Mouse (Mus musculus) liver, embryonic 14.5 days (tissue): ENCODE measurements around the gene Trp53bp2. TPM values are rescaled to one million over a fixed set of nuclear protein-coding genes. Genes with fewer than 3 reads are reported as not detected.
A peak's percentile ranks its signal among the peaks of the same experiment; 100 is the strongest.

Experiments
- ATAC-seq: fragments of 200-750 bp; cut with Nextera tagmentation; 2 replicates; pipeline ENCODE4 v1.8.0; 2017; ENCODE audit warnings: moderate number of reproducible peaks, mild to moderate bottlenecking, moderate library complexity; ENCODE audit not compliant: insufficient read depth
- DNase-seq, 3 experiments: peaks; one replicate each; pipeline ENCODE4 v3.0.0-alpha.2; 2012 to 2013; ENCODE audit warnings: low read depth in 3 of 3, low spot score in 3 of 3
- H3K27ac ChIP-seq: fragments of 300-500 bp; sonication (generic); 2 replicates; pipeline ENCODE4 v1.5.1; 2014; ENCODE audit warnings: moderate library complexity, mild to moderate bottlenecking, control low read depth, inconsistent platforms
- H3K27me3 ChIP-seq: fragments of 300-500 bp; sonication (generic); 2 replicates; pipeline ENCODE4 v1.6.1; 2014; ENCODE audit warnings: mild to moderate bottlenecking, low read length, moderate library complexity; ENCODE audit not compliant: control insufficient read depth, insufficient read depth
- H3K36me3 ChIP-seq: fragments of 300-500 bp; sonication (generic); replicated peaks from 2 replicates; pipeline ENCODE4 v1.6.1; 2014; ENCODE audit warnings: low read depth; ENCODE audit not compliant: control insufficient read depth, insufficient read depth
- H3K4me1 ChIP-seq, 2 experiments: fragments of 200-500 bp in 1 of 2; fragments of 300-500 bp in 1 of 2; sonication (generic) in 1 of 2; replicated peaks; 2 replicates each; pipeline ENCODE4 v1.6.1; 2012 to 2014; ENCODE audit warnings: antibody characterized with exemption in 1 of 2, inconsistent platforms in 1 of 2, low read length in 1 of 2; ENCODE audit not compliant: control insufficient read depth in 2 of 2, insufficient read depth in 2 of 2
- H3K4me2 ChIP-seq: fragments of 300-500 bp; sonication (generic); 2 replicates; pipeline ENCODE4 v1.6.1; 2014; ENCODE audit warnings: low read depth, mild to moderate bottlenecking, control low read depth, moderate library complexity
- H3K4me3 ChIP-seq, 2 experiments: fragments of 200-500 bp in 1 of 2; fragments of 300-500 bp in 1 of 2; sonication (generic) in 1 of 2; 2 replicates each; pipeline ENCODE4 v1.5.1; 2012 to 2014; ENCODE audit warnings: low read depth in 2 of 2, low read length in 2 of 2, mild to moderate bottlenecking in 2 of 2, control low read depth in 1 of 2, inconsistent platforms in 1 of 2, moderate library complexity in 1 of 2; ENCODE audit not compliant: insufficient read depth in 1 of 2
- H3K9ac ChIP-seq: fragments of 300-500 bp; sonication (generic); replicated peaks from 2 replicates; pipeline ENCODE4 v1.6.1; 2014; ENCODE audit warnings: mild to moderate bottlenecking, control low read depth, moderate library complexity
- H3K9me3 ChIP-seq: fragments of 300-500 bp; sonication (generic); 2 replicates; pipeline ENCODE4 v1.6.1; 2016; ENCODE audit warnings: low read length, mixed read lengths; ENCODE audit not compliant: control insufficient read depth
- CTCF ChIP-seq: IDR thresholded peaks from 2 replicates; pipeline ENCODE4 v1.5.1; 2016; ENCODE audit warnings: antibody characterized with exemption, low read depth, control low read depth
- EP300 ChIP-seq: IDR thresholded peaks from 2 replicates; pipeline ENCODE4 v1.6.1; 2016; ENCODE audit warnings: antibody characterized with exemption, low read depth
- WGBS: fragments of 180-500 bp; shearing (Covaris S2); extraction: QIAGEN DNeasy Blood & Tissue Kit; methylation state at CpG from one replicate; pipeline ENCODE4 v1.1.7; 2014; ENCODE audit not compliant: insufficient replicate concordance; 5-methylcytosine and 5-hydroxymethylcytosine counted together
- polyA plus RNA-seq, 2 experiments: library from polyadenylated mRNA; depleted of rRNA in 1 of 2; stranded (reverse) in 1 of 2; unstranded in 1 of 2; fragments of >200 nt; fragmentation: Nextera tagmentation in 1 of 2; extraction: Ambion mirVana in 1 of 2; gene quantifications; 2 replicates each; pipeline versions ENCODE4 v1.2.1 to v1.2.3; 2012 to 2014

Gene Trp53bp2
- polyA plus RNA-seq, 2 experiments, result 2.5 to 2.7 TPM

DNA sequence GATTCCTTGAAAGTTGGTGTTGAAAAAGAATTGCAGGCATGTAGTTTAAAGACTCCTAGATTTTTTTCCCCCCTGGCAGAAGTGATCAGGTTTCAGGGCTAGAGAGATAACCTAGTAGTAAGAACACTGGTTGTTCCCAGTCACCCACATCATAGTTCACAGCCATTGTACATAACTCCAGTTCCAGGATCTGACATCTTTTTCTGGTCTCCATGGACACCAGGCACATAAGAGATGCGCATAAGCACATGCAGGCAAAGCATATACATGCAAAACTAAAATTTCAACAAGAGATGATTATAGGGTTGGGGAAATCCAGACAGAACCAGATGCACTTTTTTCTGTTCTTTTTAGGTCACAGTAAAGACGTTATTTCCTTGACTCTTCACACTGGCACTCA is 46.1 kb downstream of the Trp53bp2 start:
- no peak overlapping the region for H3K4me3 ChIP-seq
- H3K36me3 ChIP-seq, result no peaks in the 10 kb centered on the region; the same call in 1 of the 2 replicates
- H3K9ac ChIP-seq, result no peak overlapping the region
- H3K9me3 ChIP-seq, result no peaks in the 10 kb centered on the region
- DNase-seq (no peak), ATAC-seq (no peak)
- WGBS, result 72% methylated on average over 2 of the region's 2 CpGs
- H3K27me3 ChIP-seq, result no peaks in the 10 kb centered on the region
- H3K4me1 ChIP-seq, result 0 out of 4 replicates have a peak, but pooled peaks cover 0 to 4% of the 10 kb centered on the region in 2 experiments
- TF ChIP-seq EP300 (no peak), CTCF (no peak)
- no peak overlapping the region for H3K27ac ChIP-seq
- no peak overlapping the region for H3K4me2 ChIP-seq

GRCm38 (mm10) chr1:182458556-182458955 is 49.6 kb downstream of the Trp53bp2 start:
- H3K27ac ChIP-seq, result no peak overlapping the region
- no peak for ATAC-seq
- no peak overlapping the region for H3K9ac ChIP-seq
- no peaks in the 10 kb centered on the region; the same call in 1 of the 2 replicates for H3K36me3 ChIP-seq
- no peaks in the 10 kb centered on the region for H3K27me3 ChIP-seq
- no peak for DNase-seq
- 84% methylated on average over 19 of the region's 19 CpGs for WGBS
- TF ChIP-seq EP300 (no peak), CTCF (no peak)
- no peak overlapping the region for H3K4me3 ChIP-seq
- no peak overlapping the region for H3K4me2 ChIP-seq
- H3K4me1 ChIP-seq, result peaks cover 0 to 11% of the 10 kb centered on the region in 2 experiments; a peak in 1 of 4 replicates
- no peaks in the 10 kb centered on the region for H3K9me3 ChIP-seq

GRCm38 (mm10) chr1:182459436-182459835 is 50.5 kb downstream of the Trp53bp2 start:
- WGBS, result 76% methylated on average over 8 of the region's 8 CpGs
- no peak for ATAC-seq
- no peak overlapping the region for H3K27ac ChIP-seq

DNA sequence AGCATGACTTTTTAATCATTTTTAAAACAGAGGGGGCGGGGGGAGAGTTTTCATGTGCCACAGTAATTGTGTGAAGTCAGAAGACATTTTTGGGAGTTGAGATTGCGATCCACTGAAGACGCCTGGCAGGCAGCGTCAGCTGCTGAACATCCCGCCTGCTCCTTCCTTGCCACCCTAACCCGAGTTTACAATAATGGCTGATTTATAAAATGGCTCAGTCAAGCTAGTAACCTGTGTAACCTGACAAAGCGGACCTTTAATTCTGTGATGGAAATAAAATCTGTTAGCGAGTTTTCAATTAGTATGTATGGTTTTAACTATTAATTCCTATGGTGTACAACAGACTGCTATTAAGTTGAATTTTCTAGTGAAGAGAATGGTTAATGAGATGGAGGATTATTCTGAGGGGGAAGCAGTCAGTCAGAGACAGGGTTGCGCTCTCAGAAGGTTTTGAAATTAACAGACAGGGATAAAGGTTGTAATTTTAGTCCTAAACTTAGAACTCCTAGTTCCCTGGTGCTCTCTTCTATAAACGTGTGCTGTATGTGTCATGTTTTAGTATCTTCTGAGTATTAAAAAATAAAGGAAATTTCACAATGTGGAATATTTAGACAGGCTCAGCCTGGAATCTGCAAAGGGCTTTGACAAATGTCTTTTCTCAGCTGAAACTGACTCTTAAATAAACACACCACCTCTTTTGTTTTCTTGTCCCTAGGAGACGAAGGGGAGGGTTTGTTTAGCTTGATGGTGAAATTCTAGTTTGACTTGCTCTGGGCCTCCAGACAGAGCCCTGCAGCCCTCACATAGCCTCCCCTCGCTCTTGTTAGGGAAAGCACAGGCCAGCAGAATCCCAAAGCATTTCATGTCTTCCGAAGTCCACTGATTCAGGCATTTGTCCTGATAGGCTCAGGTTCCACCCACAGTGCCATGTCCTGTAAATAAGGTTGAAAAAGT is 51.6 kb downstream of the Trp53bp2 start:
- ATAC-seq (peak; percentile 52; the same call in 1 of the 2 replicates), DNase-seq (peak in 1 of 3 experiments; percentile 17)
- Histone ChIP-seq H3K36me3 (no peaks in the 10 kb centered on the region), H3K4me2 (no peak overlapping the region), H3K27ac (no peak overlapping the region), H3K27me3 (no peaks in the 10 kb centered on the region), H3K4me1 (peaks cover 0 to 11% of the 10 kb centered on the region in 2 experiments; a peak in 1 of 4 replicates), H3K4me3 (no peak overlapping the region), H3K9me3 (no peaks in the 10 kb centered on the region), H3K9ac (no peak overlapping the region)
- WGBS, result 68% methylated on average over 13 of the region's 13 CpGs
- TF ChIP-seq CTCF, result no peak
- no peak for TF ChIP-seq EP300

More at GRCm38 (mm10) chr1:182459436-182459835, 50.5 kb downstream of the Trp53bp2 start:
- Histone ChIP-seq H3K4me2 (no peak overlapping the region), H3K4me3 (no peak overlapping the region), H3K27me3 (no peaks in the 10 kb centered on the region), H3K9me3 (no peaks in the 10 kb centered on the region), H3K4me1 (peaks cover 0 to 11% of the 10 kb centered on the region in 2 experiments; a peak in 1 of 4 replicates), H3K9ac (no peak overlapping the region), H3K36me3 (no peaks in the 10 kb centered on the region)
- no peak for DNase-seq
- TF ChIP-seq CTCF, result no peak
- no peak for TF ChIP-seq EP300

- Histone ChIP-seq H3K4me3 (no peak overlapping the region), H3K4me1 (peaks cover 0 to 11% of the 10 kb centered on the region in 2 experiments; a peak in 1 of 4 replicates), H3K9ac (no peak overlapping the region), H3K4me2 (no peak overlapping the region), H3K36me3 (no peaks in the 10 kb centered on the region), H3K9me3 (no peaks in the 10 kb centered on the region), H3K27ac (no peak overlapping the region; the same call in 1 of the 2 replicates), H3K27me3 (no peaks in the 10 kb centered on the region)
- DNase-seq, result no peak
- TF ChIP-seq EP300 (no peak), CTCF (no peak)
- ATAC-seq, result no peak
- 24% methylated on average over 7 of the region's 7 CpGs for WGBS
Observed at GRCm38 (mm10) chr1:182461261-182461660, 52.3 kb downstream of the Trp53bp2 start.
